8 mouse cellular contexts compared by ENCODE assay signal in the genomic region with DNA sequence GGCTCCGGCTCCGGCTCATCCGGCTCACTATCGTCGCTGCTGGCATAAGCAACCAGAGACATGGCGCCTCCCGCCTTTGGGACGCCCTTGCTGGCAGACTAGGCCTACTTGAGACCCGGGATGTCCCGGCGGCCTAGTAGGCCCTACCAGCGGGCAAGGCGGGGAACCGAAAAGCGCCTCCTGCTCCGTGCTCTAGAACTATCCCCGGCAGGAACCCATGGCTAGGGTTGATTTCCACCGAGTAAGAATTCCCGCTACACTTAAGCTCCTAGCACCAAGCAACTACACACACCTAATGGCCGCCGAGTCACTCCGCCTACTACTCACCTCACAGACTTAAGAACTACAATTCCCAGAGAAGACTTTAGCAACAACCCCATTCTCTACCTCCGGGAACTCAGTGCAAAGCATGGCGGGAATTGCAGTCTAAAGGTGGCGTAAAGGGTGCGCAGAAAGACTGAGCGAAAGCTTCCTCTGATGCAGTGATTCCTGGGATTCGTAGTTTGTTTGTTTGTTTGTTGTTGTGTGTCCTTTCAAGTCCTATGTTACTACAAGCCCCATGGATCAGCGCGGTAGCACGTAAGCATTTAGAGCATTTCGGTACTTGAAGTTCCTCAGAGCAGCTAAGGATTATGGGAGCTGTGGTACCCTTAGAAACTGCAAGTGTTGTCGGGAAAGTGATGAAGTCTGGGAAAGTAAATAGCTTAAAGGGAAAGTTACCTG. TPM values are rescaled to one million over a fixed set of nuclear protein-coding genes. Genes with fewer than 3 reads are reported as not detected.
A peak's percentile ranks its signal among the peaks of the same experiment; 100 is the strongest.
DNase-seq lines count a peak whose midpoint lies in the region; ATAC-seq and TF ChIP-seq lines count a peak whose summit lies in the region.

A gene (minus strand): TSS at position 328 of the 723 bp plus-strand sequence.

- no peak for TF ChIP-seq CTCF in bone marrow, adult 2 months (IDR thresholded peaks at IDR 0.05; ENCODE audit: control insufficient read depth, insufficient read depth, low read length)
- no peak for TF ChIP-seq CTCF in midbrain, postnatal 0 days (IDR thresholded peaks at IDR 0.05)

- H3K4me1 ChIP-seq in bone marrow, adult 2 months (ENCODE audit: control insufficient read depth, insufficient read depth, low read length): peaks cover 1% of the 10 kb centered on the region; the same call in 1 of the 2 replicates
- H3K4me1 ChIP-seq in embryonic facial prominence, embryonic 15.5 days: peaks cover 19% of the 10 kb centered on the region
- H3K4me1 ChIP-seq in limb, embryonic 14.5 days (ENCODE audit: control insufficient read depth, insufficient read depth, low read length): peaks cover 12% of the 10 kb centered on the region
- H3K4me1 ChIP-seq in midbrain, postnatal 0 days (ENCODE audit: insufficient read depth, low read length): peaks cover 13% of the 10 kb centered on the region

- no peaks in the 10 kb centered on the region for H3K9me3 ChIP-seq in embryonic facial prominence, embryonic 15.5 days (replicated peaks)
- 0 out of 2 replicates have a peak, but pooled peaks cover 3% of the 10 kb centered on the region for H3K9me3 ChIP-seq in limb, embryonic 14.5 days (ENCODE audit: control insufficient read depth, low read length)
- no peaks in the 10 kb centered on the region for H3K9me3 ChIP-seq in midbrain, postnatal 0 days (ENCODE audit: low read length)

- peak within 1 kb of the TSS; percentile 84 for H3K4me2 ChIP-seq in embryonic facial prominence, embryonic 15.5 days (replicated peaks)
- peak within 1 kb of the TSS; percentile 94 for H3K4me2 ChIP-seq in limb, embryonic 14.5 days (replicated peaks; ENCODE audit: low read depth, low read length, severe bottlenecking)
- H3K4me2 ChIP-seq in midbrain, postnatal 0 days (ENCODE audit: low read depth, low read length, poor library complexity, severe bottlenecking): peak within 1 kb of the TSS; percentile 91

- peaks cover 10% of the 10 kb centered on the region for H3K36me3 ChIP-seq in embryonic facial prominence, embryonic 15.5 days
- H3K36me3 ChIP-seq in limb, embryonic 14.5 days (ENCODE audit: control insufficient read depth, insufficient read depth, low read length): peaks cover 11% of the 10 kb centered on the region
- no peaks in the 10 kb centered on the region for H3K36me3 ChIP-seq in midbrain, postnatal 0 days (ENCODE audit: insufficient read depth, low read length)

- H3K27ac ChIP-seq in bone marrow, adult 2 months (ENCODE audit: control insufficient read depth, insufficient read depth, low read depth, low read length, poor library complexity): peak within 1 kb of the TSS; percentile 87
- peak within 1 kb of the TSS; percentile 87 for H3K27ac ChIP-seq in embryonic facial prominence, embryonic 15.5 days (replicated peaks)
- H3K27ac ChIP-seq in limb, embryonic 14.5 days (replicated peaks; ENCODE audit: low read depth, low read length): peak within 1 kb of the TSS; percentile 83
- peak within 1 kb of the TSS; percentile 85 for H3K27ac ChIP-seq in midbrain, postnatal 0 days (ENCODE audit: low read depth, low read length)

- no peaks in the 10 kb centered on the region for H3K27me3 ChIP-seq in embryonic facial prominence, embryonic 15.5 days
- no peaks in the 10 kb centered on the region for H3K27me3 ChIP-seq in limb, embryonic 14.5 days (ENCODE audit: control insufficient read depth, insufficient read depth, low read length)
- H3K27me3 ChIP-seq in midbrain, postnatal 0 days (ENCODE audit: insufficient read depth, low read length): no peaks in the 10 kb centered on the region

- peak within 1 kb of the TSS; percentile 98 for H3K9ac ChIP-seq in embryonic facial prominence, embryonic 15.5 days
- peak within 1 kb of the TSS; percentile 89 for H3K9ac ChIP-seq in limb, embryonic 14.5 days (ENCODE audit: low read depth, low read length, severe bottlenecking)
- H3K9ac ChIP-seq in midbrain, postnatal 0 days (replicated peaks; ENCODE audit: low read length, poor library complexity, severe bottlenecking): peak within 1 kb of the TSS; percentile 96

- WGBS in bone marrow, adult 2 months: under 1% methylated on average over 33 of the region's 33 CpGs
- WGBS in embryonic facial prominence, embryonic 15.5 days: under 1% methylated on average over 33 of the region's 33 CpGs
- 0% methylated on average over 31 of the region's 33 CpGs for WGBS in limb, embryonic 14.5 days
- under 1% methylated on average over 29 of the region's 33 CpGs for WGBS in midbrain, postnatal 0 days

- DNase-seq in 416B (ENCODE audit: low read depth): peak; percentile 100
- peak; percentile 99 for DNase-seq in heart, adult 8-10 months (ENCODE audit: low spot score)
- peak; percentile 99 for DNase-seq in kidney, adult 9 months
- peak; percentile 99 for DNase-seq in limb, embryonic 14.5 days (ENCODE audit: low spot score)
- DNase-seq in midbrain, postnatal 0 days (ENCODE audit: low spot score): peak; percentile 100
- peak; percentile 74 to 78 for DNase-seq in spleen, postnatal 14 days (ENCODE audit: low spot score in 2 of 2)

- TF ChIP-seq POLR2A in bone marrow, adult 2 months (IDR thresholded peaks at IDR 0.05; ENCODE audit: borderline replicate concordance, control insufficient read depth, low read depth, low read length): no peak; the same call in 1 of the 2 replicates
- peak; percentile 51; the same call in 1 of the 2 replicates for TF ChIP-seq POLR2A in limb, embryonic 14.5 days (IDR thresholded peaks at IDR 0.05; ENCODE audit: borderline replicate concordance, extremely low read depth, insufficient read depth, insufficient read length)

- H3K4me3 ChIP-seq in bone marrow, adult 2 months (replicated peaks; ENCODE audit: control insufficient read depth, low read depth, low read length): peak within 1 kb of the TSS; percentile 87
- peak within 1 kb of the TSS; percentile 90 for H3K4me3 ChIP-seq in embryonic facial prominence, embryonic 15.5 days (replicated peaks)
- peak within 1 kb of the TSS; percentile 97 for H3K4me3 ChIP-seq in limb, embryonic 14.5 days (replicated peaks; ENCODE audit: low read length)
- H3K4me3 ChIP-seq in midbrain, postnatal 0 days (ENCODE audit: low read depth, low read length): peak within 1 kb of the TSS; percentile 98

- peak; percentile 98 for ATAC-seq in embryonic facial prominence, embryonic 15.5 days (ENCODE audit: insufficient number of reproducible peaks, low FRiP score, low TSS enrichment, low read depth)
- peak; percentile 98 for ATAC-seq in limb, embryonic 14.5 days (ENCODE audit: low FRiP score, low read depth)
- peak; percentile 99 for ATAC-seq in midbrain, postnatal 0 days (ENCODE audit: low FRiP score)

RNA-seq across cellular contexts. Expression of the gene that starts here (rescaled TPM):
- 30.5 and 56.5 TPM in 2 replicates for polyA plus RNA-seq in bone marrow, adult 2 months (2011; ENCODE audit: insufficient read depth, insufficient read length, low replicate concordance, missing spikeins)
- 16.4 and 16.5 TPM in 2 replicates for polyA plus RNA-seq in embryonic facial prominence, embryonic 15.5 days (2015; fragmentation: Nextera tagmentation; extraction: Ambion mirVana)
- 10 to 100 TPM; 40.7 to 49.8 (median 45.6) TPM for total RNA-seq in heart, adult 8-10 months (2022)
- polyA plus RNA-seq in limb, embryonic 14.5 days (2012; rRNA removed): 48.5 and 50.6 TPM in 2 replicates
- polyA plus RNA-seq in limb, embryonic 14.5 days (2014; fragmentation: Nextera tagmentation; extraction: Ambion mirVana): 15.8 and 16.8 TPM in 2 replicates
- total RNA-seq in midbrain, postnatal 0 days (2014; rRNA removed): 92.6 and 94.8 TPM in 2 replicates
- polyA plus RNA-seq in midbrain, postnatal 0 days (2015; fragmentation: Nextera tagmentation; extraction: Ambion mirVana): 21.1 and 24.3 TPM in 2 replicates

Comparison
In these comparisons a context has a peak if more than half of its experiments do, and no peak if none do; other contexts are left out.
1. Peak in every context shown above with its lines: DNase-seq, ATAC-seq, H3K4me3 ChIP-seq and H3K27ac ChIP-seq.